Mouse (Mus musculus) spleen, embryonic (tissue): ENCODE data around the gene Pspn.

ENCODE experiments used
- CTCF ChIA-PET: fragments of 350-600 bp; sonication (Branson Sonifier 250); formaldehyde crosslinking; loops from one replicate; lab custom pipeline; 2022; lab: Charles Lee

Gene Pspn

DNA sequence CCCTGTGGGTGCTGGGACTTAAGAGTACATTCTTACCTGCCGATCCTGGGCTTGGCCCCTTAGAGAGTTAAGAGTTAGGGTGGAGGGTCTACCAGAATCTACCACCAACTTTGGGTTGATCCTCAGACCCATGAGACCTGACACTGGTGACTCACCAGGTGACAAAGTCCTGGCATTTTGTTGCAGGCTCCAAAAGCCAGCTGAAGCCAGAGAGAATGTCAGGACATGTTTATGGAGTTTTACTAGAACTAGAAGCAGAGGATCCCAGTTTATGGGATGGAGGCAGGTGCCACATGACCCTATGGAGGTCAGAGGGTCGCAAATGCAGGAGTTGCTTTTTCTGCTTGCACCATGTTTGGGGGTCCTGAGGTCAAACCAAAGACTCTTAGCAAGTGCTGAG, 3.3 kb downstream of the Pspn start:
- CTCF ChIA-PET, result interaction anchor here (1.0 kb wide), 1 partner anchor 338 kb away, joined by 5 read pairs; no protein-coding TSS in a partner anchor

DNA sequence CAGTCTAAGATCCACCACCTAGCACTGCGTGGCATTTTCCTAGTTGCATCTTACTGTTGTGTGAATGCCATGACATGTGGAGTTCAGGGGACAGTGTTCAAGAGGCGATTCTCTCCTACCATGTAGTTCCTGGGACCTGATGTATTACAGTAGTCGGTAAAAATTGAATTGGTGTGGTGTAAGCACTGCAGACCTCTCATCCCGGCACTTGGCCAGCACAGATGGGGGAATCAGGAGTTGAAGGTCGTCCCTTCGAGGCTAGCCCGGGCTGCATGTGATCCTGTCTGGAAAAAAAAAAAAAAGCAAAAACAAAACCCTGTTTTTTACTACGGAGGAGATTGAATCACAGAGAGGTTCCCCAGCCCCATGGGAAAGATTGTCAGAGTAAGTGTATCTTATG, 4.8 kb downstream of the Pspn start:
- CTCF ChIA-PET, result no interaction called here

DNA sequence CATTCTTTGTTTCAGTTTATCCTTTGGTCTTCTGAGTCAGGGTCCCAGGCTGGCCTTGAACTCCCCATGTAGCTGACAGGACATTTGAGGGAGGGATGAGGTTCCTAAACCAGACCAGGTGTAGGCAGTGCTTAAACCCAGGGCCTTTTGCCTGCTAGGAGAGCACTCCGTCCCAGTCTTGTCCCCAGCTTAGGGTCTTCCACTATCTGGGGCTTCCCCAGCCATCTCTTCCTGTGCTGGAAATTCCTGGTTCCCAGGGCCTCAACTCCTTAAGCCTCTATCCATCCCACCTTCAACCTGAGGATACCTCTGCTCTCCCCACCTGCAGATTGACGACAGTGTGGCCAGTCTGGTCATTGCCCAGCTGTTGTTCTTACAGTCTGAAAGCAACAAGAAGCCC, 8.9 kb downstream of the Pspn start:
- CTCF ChIA-PET, result interaction anchor here (0.7 to 0.8 kb wide), 2 partner anchors 18 to 204 kb away, joined by 3 to 9 read pairs; no protein-coding TSS in a partner anchor

DNA sequence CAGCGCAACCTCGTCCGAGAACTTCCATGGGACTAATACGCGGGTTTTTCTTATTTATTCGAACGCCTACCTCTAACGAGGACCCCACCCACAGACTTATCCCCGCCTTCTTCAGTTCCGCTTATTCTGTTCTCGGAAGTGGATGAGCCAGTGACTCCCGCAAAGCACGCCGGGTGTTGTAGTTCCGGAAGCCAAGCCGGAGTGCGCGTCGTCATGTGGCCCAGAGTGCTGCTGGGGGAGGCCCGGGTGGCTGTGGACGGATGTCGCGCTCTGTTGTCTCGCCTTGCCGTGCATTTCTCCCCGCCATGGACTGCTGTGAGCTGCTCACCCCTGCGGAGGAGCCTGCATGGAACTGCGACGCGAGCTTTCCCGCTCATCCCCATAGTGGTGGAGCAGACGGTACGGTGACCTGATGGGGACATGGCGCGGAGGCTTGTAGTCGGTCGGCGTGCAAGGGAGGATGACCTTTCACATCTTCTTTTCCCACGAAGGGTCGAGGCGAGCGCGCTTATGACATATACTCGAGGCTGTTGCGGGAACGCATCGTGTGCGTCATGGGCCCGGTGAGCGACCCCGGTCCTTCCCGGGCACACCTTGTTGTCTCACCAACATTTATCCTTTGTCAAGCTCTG, 9.6 kb downstream of the Pspn start, which contains the start of gene Clpp:
TSS of gene Clpp (plus strand) at position 191 of the 632 bp plus-strand sequence.
- CTCF ChIA-PET, result interaction anchor here (0.6 to 0.8 kb wide), 3 partner anchors 19 to 203 kb away, joined by 3 to 9 read pairs (median 3); no protein-coding TSS in a partner anchor

DNA sequence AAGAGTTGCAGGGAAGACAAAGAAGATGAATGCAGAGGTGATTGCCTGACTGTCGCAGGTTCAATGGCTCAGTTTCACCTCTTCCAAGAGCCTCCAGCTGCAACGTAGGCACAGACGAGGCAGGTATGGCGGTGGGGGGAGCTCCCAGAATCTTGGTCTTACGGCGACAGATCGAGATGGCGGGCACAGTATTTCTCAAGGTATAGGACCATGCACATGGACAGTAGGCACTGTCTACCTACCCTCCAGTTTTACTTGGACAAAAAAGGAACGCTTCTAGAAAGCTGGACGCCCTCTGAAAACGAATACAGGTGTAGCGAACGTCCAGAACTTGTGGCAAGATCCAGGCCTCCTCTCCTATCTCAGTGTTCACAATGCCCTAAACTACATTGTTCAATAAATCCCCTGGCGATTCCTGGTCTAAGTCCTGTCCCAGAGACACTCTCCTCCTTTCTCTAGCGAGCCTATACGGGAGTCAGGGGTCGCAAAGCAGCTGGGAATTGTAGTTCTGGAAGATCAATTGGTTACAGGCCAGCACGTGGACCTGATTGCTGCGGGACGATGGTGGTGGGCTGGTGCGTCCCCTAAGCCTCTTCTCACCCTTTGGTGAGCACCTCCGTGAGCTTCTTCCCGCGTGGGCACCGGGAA, 10.2 kb downstream of the Pspn start:
- CTCF ChIA-PET, result interaction anchor here (0.6 kb wide), 1 partner anchor 162 kb away, joined by 3 read pairs; no protein-coding TSS in a partner anchor

DNA sequence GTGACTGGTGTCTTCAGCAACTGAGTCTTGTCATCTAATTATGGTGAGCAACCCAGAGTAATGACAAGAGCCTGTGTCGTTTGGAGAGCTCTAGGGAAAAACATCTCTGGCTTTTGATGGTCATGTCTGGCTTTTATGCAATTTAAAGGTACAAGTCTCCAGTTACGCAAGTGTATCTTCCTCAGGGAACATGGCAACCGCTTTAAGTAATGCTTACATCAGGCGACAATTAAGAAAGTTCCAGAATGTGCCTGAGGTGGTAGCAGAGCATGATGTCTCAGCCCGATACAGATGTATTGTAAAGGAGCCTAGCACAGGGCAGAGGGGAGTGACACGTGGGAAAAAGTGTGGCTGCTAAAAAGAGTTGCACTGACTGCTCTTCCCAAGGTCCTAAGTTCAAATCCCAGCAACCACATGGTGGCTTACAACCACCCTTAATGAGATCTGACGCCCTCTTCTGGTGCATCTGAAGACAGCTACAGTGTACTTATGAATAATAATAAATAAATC, 10.8 kb downstream of the Pspn start:
- CTCF ChIA-PET, result no interaction called here

DNA sequence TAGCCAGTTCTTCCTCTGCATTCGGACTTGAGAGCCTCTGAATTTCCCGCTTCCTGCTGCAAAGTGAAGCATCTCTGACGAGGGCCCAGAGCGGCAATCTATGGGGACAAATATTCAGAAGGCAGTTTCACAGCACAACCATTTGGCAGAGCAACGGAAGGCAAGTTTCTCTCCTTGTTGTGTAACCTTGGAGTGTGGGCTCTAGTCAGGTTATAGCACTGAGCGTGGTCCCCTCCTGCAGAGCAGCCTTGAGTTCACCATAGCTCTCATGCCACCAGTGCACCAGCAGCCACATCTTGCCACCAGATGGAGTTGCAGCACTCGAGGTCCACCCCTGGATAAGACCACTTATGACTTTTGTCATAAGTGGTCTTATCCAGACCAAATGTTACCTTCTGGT, 11.4 kb downstream of the Pspn start:
- CTCF ChIA-PET, result no interaction called here

DNA sequence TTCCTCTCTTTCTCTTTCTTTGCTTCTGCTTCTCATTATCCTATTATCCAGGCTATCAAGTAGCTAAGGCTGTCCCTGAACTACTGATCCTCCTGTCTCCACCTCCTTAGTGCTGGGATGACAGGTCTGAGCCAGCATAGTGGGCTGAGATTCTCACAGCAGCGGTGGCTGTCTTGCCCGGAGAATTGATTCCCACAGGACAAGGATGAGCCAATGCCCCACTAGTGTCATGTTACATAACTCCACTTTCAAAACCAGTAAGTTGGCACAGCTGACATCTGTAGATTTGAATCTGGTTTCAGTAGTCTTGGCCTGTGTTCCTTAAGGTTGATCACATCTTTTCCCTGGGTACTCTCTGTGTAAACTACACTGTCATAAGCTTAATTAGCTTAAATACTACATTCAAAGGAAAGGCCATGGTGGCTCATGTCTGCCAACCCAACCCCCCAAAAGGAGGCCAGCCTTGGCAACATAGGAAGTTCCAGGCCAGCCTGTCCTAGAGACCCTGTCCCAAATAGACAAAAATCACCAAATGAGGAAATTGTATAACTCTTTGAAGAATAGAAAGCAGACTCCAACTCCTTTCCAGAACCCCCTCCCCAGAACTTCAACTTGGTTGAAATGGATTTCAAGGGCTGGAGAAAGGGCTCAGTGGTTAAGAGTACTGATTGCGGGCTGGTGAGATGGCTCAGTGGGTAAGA, 13.6 kb downstream of the Pspn start:
- CTCF ChIA-PET, result no interaction called here

DNA sequence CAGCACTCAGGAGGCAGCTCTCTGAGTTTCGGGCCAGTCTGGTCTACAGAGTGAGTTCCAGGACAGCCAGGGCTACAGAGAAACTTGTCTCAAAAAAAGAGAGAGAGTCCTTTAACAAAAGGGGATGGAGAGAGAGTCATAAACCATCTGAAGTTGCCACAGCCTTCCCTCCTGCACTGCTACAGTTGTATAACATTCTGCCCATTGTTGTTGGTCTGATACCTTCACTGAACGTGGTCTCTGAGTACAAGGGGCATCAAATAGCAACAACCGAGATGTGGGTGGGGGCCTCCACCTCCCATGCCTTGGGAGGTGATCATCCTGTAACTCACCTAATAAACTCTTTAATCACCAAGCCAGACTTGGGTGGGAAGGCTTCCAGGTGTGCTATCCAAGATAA, 14.2 kb downstream of the Pspn start:
- CTCF ChIA-PET, result no interaction called here

DNA sequence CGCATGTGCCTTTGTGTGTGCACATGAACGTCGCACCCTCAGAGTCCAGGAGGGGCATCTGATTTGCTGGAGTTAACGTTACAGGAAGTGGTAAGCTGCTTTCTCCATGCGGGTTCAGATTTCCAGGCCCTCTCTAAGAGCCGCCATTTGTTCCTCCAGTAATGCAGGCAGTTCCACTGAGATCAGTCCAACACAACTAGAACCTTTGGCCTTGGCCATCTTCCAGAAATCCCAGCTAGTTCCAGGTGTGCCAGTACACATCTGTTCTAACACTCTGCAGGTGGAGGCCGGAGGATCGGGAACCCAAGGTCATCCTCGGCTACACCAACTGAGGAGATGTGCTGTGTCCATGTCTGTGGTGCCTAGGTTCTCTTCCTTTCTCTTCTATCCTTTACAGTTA, 14.9 kb downstream of the Pspn start:
- CTCF ChIA-PET, result no interaction called here

DNA sequence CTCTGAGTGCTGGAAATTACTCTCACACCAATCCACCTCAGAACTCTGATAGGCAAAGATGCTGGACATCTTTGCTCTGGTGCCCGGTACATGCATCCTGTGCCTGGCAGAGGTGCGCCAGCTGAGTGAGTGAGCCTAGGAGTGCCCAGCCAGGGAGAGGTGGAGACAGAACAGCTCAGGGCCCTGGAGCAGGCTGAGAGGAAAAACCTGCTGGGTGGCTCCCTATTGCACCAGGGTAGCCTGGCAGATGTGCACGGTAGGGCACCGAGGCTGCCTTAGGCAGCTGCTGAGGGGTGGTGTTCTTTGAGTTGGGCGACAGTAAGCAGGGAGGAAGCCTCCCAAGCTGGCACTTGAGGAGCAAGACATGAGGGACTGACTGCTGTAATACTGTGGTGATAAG, 17.8 kb downstream of the Pspn start, which contains the start of gene Acer1:
TSS of gene Acer1 (minus strand) at position 114 of the 400 bp plus-strand sequence.
- CTCF ChIA-PET, result no interaction called here

DNA sequence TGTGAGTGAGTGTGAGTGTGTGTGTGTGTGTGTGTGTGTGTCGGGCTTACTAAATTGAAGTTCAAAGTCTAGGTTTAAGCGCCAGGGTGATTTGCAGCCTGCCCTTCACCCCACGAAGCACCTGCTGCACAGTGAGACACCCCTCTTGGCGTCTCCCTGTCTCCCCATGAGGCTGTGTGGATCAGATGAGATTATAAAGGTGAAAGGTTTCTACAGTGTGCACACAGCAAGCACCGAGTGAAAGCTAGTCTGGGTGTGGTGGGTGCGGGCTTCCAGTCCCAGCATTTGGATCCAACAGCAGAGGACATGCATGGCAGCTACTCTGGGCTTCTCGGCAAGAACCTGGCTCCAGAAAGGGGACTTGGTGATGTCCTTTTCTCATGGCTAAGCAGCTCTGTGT, 18.8 kb downstream of the Pspn start:
- CTCF ChIA-PET, result interaction anchor here (0.6 kb wide), 1 partner anchor 216 kb away, joined by 5 read pairs; no protein-coding TSS in a partner anchor

DNA sequence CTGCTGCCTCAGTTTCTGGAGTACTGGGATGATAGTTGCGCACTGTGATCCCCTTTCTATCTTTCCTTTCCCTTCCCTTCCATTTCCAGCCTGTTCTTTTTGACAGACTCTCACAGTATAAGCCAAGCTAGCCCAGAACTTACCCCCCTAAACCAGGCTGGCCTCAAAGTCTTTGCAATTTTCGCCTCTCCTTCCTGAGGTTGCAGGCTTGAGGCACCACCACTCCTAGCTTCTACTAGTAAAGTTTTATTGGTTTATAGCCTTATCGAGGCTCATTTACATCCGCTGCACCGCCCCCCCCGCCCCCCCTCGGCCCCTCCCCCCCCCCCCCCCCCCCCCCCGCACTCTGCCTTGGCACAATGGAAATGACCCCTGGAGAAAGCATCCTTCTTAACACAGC, 20.3 kb downstream of the Pspn start:
- CTCF ChIA-PET, result interaction anchor here (0.5 kb wide), 1 partner anchor 20 kb away, joined by 10 read pairs; no protein-coding TSS in a partner anchor

DNA sequence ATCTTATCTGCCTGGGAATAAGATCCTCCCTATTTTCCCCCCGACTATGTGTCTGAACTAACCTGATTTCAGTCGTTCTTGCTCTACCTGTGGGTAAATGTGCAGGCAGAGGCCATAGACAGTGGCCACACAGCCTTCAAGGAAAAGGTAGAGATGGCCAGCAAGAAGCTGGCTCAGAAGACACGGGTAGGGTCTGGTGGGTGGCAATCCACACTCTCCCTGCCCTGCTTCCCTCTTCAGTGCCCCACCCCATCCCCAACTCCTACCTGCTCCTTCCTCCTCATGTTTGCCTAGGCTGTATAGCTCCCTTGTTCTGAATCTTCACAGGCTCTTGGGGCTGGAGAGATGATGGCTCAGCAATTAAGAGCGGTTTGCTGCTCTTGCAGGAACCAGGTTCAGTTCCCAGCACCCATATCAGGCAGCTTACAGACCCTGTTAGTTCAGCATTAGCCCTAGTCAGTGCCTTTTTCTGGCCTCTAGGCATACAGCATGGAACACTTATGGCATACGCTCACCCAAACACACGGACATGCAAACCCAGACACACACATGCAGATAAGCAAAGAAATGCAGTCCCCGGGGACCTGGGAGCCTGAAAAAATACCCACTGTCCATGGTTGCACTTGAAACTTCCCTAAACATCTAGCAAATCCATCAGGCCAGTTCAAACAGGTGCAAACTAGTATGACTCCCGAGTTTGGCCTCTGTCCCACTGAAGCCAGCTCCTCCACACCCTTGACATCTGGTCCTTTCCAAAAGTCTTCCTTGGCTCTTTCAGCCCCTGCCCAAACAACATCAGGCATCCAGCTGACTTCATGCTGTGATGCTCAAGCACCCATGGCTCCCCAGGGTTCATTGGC, 23.1 kb downstream of the Pspn start:
- CTCF ChIA-PET, result no interaction called here

DNA sequence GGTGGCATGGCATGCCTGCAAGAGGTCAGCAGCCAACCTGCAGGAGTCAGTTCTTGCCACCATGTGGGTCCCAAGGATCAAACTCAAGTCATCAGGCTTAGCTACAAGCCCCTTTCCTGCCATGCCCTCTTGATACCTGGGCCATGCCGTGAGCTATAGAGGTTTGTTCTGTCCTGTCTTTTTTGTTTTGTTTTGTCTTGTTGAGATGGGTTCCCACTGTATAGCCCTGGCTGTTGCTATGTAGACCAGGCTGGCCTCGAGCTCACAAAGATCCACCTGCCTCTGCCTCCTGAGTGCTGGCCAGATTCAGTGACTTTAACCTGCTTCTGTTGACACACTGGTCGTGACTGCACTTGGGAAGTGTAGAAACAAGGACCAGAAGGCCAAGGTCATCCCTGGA, 24.4 kb downstream of the Pspn start:
- CTCF ChIA-PET, result no interaction called here

DNA sequence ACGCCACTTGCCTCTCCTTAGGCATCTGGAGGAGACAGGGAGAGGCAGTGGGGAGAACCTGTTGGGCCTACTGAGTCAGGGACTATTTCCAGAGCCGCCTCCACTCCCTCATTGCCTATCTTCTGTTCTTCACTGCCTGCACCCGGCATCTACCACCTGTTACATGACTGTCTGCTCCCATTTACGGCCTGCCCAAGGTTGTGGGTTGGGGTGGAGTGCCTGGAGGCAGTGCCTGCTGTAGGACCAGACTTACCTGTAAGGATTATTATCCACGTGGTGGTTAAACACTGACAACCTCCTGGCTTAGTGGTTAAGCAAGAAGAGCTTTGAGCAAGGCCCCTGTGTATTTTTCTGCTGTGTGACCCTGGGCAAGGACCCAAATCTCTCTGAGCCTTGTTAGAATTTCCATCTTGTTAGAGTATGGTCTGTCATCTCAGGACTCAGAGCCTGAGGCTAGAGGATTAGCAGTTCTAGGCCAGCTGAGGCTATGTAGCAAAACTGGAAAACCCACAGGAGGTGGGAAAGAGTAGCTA, 25.0 kb downstream of the Pspn start:
- CTCF ChIA-PET, result no interaction called here

DNA sequence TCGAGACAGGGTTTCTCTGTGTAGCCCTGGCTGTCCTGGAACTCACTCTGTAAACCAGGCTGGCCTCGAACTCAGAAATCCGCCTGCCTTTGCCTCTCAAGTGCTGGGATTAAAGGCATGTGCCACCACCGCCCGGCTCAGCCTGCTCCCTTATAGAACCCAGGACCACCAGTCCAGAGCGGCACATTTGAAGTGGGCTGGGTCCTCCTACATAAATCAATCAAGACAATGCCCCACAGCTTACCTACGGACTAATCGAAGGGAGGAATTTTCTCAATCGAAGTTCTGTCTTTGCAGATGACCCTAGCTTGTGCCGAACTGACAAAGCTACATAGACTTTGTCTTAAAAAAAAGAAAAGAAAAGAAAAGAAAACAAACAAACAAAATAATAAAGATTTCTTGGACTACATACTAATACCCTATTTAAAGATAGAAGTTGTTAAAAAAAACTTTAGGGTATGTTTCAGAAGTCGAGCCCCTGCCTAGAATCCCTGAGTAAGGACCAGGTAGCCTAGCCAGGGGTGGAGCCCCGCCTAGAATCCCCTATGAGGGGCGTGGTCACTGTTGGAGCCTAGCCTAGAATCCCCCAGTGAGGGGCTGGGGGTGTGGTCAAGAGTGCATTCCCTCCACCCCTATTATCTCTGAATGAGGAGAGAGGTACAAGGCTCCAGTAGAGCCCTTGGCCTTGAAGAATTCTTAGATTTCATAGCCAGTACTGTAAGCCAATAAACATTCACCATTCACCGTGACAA, 25.7 kb downstream of the Pspn start:
- CTCF ChIA-PET, result no interaction called here

DNA sequence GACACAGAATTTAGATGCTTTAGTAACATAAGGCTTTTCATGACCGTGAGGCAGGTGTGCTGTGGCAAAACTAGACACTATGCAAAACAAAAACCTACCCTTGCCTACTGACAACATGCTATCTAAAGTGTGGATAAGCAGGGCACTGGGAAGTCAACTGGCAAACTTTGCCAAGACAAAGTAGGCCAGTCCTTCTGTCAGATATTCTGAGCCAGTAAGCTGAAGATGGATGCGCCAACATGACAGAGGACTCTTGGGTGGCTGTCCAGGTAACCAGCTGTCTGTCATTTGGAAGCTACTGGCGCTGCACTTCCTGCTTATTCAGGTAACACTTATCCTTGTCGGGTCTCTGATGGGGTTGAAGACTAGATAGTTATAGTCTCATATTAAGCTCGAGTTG, 29.7 kb downstream of the Pspn start:
- CTCF ChIA-PET, result no interaction called here

DNA sequence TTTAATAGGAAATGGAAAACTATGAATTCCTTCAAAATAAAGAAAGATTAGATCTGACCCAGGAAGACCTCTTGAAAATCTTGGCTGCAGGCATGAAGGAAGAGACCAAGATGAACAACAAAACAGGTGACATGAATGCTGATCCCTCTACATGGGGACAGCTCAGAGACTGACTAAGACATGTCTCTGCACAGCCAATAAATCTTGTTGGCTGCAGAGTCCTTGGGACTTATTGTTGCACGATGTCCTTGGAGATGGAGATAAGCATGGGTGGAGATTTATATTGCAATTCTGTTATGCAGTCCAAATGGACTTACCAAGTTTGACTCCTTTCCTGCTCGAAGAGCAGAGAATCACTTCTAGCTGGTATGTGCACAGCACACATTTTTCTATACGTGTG, 30.5 kb downstream of the Pspn start:
- CTCF ChIA-PET, result no interaction called here

DNA sequence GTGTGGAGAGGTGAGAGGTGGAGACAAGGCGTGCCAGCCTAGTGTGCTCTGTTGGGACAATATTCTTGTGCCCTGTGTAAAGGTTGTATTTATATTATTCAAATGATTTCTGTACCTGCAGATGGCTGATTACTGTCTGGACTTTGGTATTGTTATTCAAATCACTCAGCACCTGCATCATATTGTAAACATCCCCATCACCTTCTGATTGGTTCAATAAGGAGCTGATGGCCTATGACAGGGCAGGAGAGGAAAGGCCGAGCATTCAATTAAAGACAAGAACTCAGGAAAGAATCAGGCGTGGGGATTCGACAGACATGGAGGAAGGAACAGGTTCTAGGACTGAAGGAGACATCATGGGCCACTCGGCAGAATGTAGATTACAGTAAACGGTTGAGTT, 36.2 kb downstream of the Pspn start:
- CTCF ChIA-PET, result no interaction called here
